Mouse (Mus musculus) megakaryocyte, embryonic 14.5 days (primary cell): Measurements from ENCODE around the gene Cacnb1.

ENCODE experiments used
- FLI1 ChIP-seq: IDR thresholded peaks from 2 replicates; pipeline ENCODE4 v1.6.1; 2012; ENCODE audit warnings: low read length, inconsistent platforms, mixed read lengths
- GATA1 ChIP-seq: IDR thresholded peaks from 3 replicates; pipeline ENCODE4 v1.6.1; 2012; ENCODE audit warnings: mixed read lengths, low read length, inconsistent platforms, borderline replicate concordance

GRCm38 (mm10) chr11:97956905-97957560 lies 65.8 kb downstream of the Cacnb1 start:
- TF ChIP-seq GATA1 (no peak), FLI1 (no peak)
